Mouse (Mus musculus) midbrain, embryonic 16.5 days (tissue): ENCODE data around the gene Gm42878. TPM values are rescaled to one million over a fixed set of nuclear protein-coding genes. Genes with fewer than 3 reads are reported as not detected.

Experiments used
- ATAC-seq: fragments of 200-750 bp; cut with Nextera tagmentation; 2 replicates; pipeline ENCODE4 v1.8.0; 2017; ENCODE audit warnings: moderate TSS enrichment
- H3K27ac ChIP-seq: fragments of 300-500 bp; sonication (generic); 2 replicates; pipeline ENCODE4 v1.5.1; 2014; ENCODE audit warnings: mild to moderate bottlenecking, low read length, mixed read lengths
- H3K27me3 ChIP-seq: fragments of 300-500 bp; sonication (generic); 2 replicates; pipeline ENCODE4 v1.6.1; 2014; ENCODE audit warnings: low read depth, low read length, mixed read lengths; ENCODE audit not compliant: control insufficient read depth, insufficient read depth
- H3K36me3 ChIP-seq: fragments of 300-500 bp; sonication (generic); 2 replicates; pipeline ENCODE4 v1.6.1; 2014; ENCODE audit warnings: mild to moderate bottlenecking, low read length, moderate library complexity, mixed read lengths; ENCODE audit not compliant: control insufficient read depth, insufficient read depth
- H3K4me1 ChIP-seq: fragments of 300-500 bp; sonication (generic); 2 replicates; pipeline ENCODE4 v1.6.1; 2014; ENCODE audit warnings: mild to moderate bottlenecking, low read length, mixed read lengths; ENCODE audit not compliant: control insufficient read depth, insufficient read depth
- H3K4me2 ChIP-seq: fragments of 300-500 bp; sonication (generic); 2 replicates; pipeline ENCODE4 v1.6.1; 2014; ENCODE audit warnings: mild to moderate bottlenecking, low read length, mixed read lengths
- H3K4me3 ChIP-seq: fragments of 300-500 bp; sonication (generic); 2 replicates; pipeline ENCODE4 v1.5.1; 2014; ENCODE audit warnings: low read depth, mild to moderate bottlenecking, low read length, moderate library complexity, mixed read lengths
- H3K9ac ChIP-seq: fragments of 300-500 bp; sonication (generic); 2 replicates; pipeline ENCODE4 v1.6.1; 2014; ENCODE audit warnings: low read depth, low read length, mixed read lengths
- H3K9me3 ChIP-seq: fragments of 300-500 bp; sonication (generic); replicated peaks from 2 replicates; pipeline ENCODE4 v1.6.1; 2014; ENCODE audit warnings: mild to moderate bottlenecking, low read length, mixed read lengths; ENCODE audit not compliant: control insufficient read depth, poor library complexity, severe bottlenecking
- WGBS: fragments of 180-500 bp; shearing (Covaris S2); extraction: QIAGEN DNeasy Blood & Tissue Kit; methylation state at CpG from one replicate; pipeline ENCODE4 v1.1.7; 2014; 5-methylcytosine and 5-hydroxymethylcytosine counted together
- polyA plus RNA-seq: library from polyadenylated mRNA; unstranded; fragments of >200 nt; fragmentation: Nextera tagmentation; extraction: Ambion mirVana; gene quantifications from 2 replicates; pipeline ENCODE4 v1.2.1, GENCODE M21; 2015

Gene Gm42878
- polyA plus RNA-seq, 1 experiment from 2014 or later = not detected

GRCm38 (mm10) chr5:121541235-121541634, 4.0 kb downstream of the Gm42878 start:
- H3K4me1 ChIP-seq = peaks cover 27% of the 10 kb centered on the region
- H3K9ac ChIP-seq = no peak overlapping the region

DNA sequence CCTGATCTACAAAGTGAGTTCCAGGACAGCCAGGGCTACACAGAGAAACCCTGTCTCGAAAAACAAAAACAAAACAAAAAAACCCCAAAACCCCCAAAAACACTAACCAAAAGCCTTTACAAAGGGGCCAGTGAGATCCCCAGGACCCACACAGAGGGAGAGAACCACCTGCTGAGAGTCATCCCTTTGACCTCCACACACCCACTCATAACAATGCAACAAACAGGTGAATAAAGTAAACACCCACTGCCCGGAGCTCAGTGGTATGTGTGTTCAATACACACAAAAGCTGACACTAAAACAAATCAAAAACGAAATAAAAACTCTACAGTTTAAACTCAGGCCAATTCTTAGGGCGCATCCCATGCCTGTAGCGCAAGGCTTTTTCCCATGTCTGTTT, 5.2 kb downstream of the Gm42878 start:
- Histone ChIP-seq H3K27me3 (no peaks in the 10 kb centered on the region), H3K4me1 (peaks cover 26% of the 10 kb centered on the region), H3K27ac (no peak overlapping the region), H3K36me3 (peaks cover 9% of the 10 kb centered on the region), H3K4me3 (no peak overlapping the region), H3K4me2 (no peak overlapping the region), H3K9me3 (no peaks in the 10 kb centered on the region), H3K9ac (no peak overlapping the region)
- WGBS = 96% methylated on average over 5 of the region's 5 CpGs
- no peak for ATAC-seq

More at GRCm38 (mm10) chr5:121541235-121541634, 4.0 kb downstream of the Gm42878 start:
- H3K36me3 ChIP-seq = peaks cover 4% of the 10 kb centered on the region
- no peak overlapping the region for H3K27ac ChIP-seq
- no peak overlapping the region for H3K4me3 ChIP-seq
- H3K27me3 ChIP-seq = no peaks in the 10 kb centered on the region
- H3K4me2 ChIP-seq = no peak overlapping the region
- ATAC-seq = no peak
- no peaks in the 10 kb centered on the region for H3K9me3 ChIP-seq
- WGBS = 82% methylated on average over 7 of the region's 7 CpGs

- H3K27ac ChIP-seq = no peak overlapping the region
- no peak overlapping the region for H3K4me3 ChIP-seq
- 83% methylated on average over 2 of the region's 2 CpGs for WGBS
- H3K36me3 ChIP-seq = peaks cover 18% of the 10 kb centered on the region
- no peaks in the 10 kb centered on the region for H3K27me3 ChIP-seq
- H3K4me1 ChIP-seq = peaks cover 5% of the 10 kb centered on the region
- ATAC-seq = no peak
- no peak overlapping the region for H3K9ac ChIP-seq
- H3K4me2 ChIP-seq = no peak overlapping the region
- no peaks in the 10 kb centered on the region for H3K9me3 ChIP-seq
These were observed 7.7 kb downstream of the Gm42878 start for GRCm38 (mm10) chr5:121537588-121537987.

DNA sequence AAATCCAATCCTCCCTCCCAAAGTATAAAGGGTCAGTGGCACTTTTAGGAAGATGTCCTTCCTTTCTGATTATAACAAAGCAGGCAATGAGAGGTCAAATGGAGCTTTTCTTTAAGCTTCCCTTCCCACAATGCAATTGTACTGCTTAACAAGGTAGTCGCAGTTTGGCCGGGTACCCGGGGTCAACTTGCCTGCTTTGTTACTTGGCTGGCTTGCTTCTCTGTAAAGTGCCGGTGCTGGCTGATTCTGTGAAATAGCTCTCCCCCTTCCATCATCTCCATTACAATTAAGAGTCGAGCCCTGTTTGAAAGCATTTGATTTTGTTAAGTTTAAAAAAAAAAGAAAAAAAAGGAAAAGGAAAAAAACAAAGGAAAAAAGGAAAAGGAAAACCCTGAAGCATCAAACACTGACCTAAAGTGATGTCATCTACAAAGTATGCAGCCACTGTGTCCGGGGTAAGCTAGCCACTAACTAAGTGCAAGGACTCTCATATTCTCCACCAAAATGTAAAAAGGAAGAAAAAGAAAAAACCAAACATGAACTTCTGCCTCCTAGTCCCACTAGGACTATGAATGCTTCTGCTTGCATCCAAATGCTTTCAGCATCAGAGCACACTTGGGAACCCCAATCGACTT, 8.2 kb downstream of the Gm42878 start:
- peaks cover 22% of the 10 kb centered on the region for H3K36me3 ChIP-seq

GRCm38 (mm10) chr5:121535116-121535515, 10.2 kb downstream of the Gm42878 start:
- Histone ChIP-seq H3K4me3 (no peak overlapping the region), H3K4me2 (no peak overlapping the region), H3K27ac (no peak overlapping the region), H3K9ac (no peak overlapping the region), H3K9me3 (no peaks in the 10 kb centered on the region), H3K27me3 (no peaks in the 10 kb centered on the region), H3K4me1 (no peaks in the 10 kb centered on the region), H3K36me3 (peaks cover 33% of the 10 kb centered on the region)
- 94% methylated on average over 3 of the region's 3 CpGs for WGBS
- no peak for ATAC-seq

More for the DNA sequence above, 8.2 kb downstream of the Gm42878 start:
- Histone ChIP-seq H3K9ac (no peak overlapping the region), H3K27ac (no peak overlapping the region), H3K9me3 (no peaks in the 10 kb centered on the region), H3K4me3 (no peak overlapping the region), H3K27me3 (no peaks in the 10 kb centered on the region), H3K4me1 (0 out of 2 replicates have a peak, but pooled peaks cover 2% of the 10 kb centered on the region), H3K4me2 (no peak overlapping the region)
- 58% methylated on average over 7 of the region's 7 CpGs for WGBS
- no peak for ATAC-seq

DNA sequence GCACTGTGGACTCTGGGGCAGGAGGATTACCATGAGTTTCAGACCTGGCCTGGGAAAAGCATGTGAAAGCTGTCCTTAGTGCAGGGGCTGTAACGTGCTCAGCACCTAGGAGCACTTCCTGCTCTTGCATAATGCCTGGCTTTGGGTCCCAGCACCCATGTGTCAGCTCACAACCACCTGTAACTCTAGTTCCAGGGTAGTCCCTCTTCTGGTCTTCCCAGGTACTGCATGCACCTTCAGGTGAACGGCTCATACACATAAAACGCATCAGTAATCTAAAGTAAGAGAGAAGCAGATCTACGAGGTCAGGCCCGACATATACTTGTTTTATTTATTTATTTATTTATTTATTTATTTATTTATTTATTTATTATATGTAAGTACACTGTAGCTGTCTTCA, 10.8 kb downstream of the Gm42878 start:
- Histone ChIP-seq H3K27ac (no peak overlapping the region), H3K9ac (no peak overlapping the region), H3K9me3 (no peaks in the 10 kb centered on the region), H3K4me1 (no peaks in the 10 kb centered on the region), H3K27me3 (no peaks in the 10 kb centered on the region), H3K36me3 (peaks cover 37% of the 10 kb centered on the region), H3K4me3 (no peak overlapping the region), H3K4me2 (no peak overlapping the region)
- ATAC-seq = no peak
- 92% methylated on average over 5 of the region's 5 CpGs for WGBS

DNA sequence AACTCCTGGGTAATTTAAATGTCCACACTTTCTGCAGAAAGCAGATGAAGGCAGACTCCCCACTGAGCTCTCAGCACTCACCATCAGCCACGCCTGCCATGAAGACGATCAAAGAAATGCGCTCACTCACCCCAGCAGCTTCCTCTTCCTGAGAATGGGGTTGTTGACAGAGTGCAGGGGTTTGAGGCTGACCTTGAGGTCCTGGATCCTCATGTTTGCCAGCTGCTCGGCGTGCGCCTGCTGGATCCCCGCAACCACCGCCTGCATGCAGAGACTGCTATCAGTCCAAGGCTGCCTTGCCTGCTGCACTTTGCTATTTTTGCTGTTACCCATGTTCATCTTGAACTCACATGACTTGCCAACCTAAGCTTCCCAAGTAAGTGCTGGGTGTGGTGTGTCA, 18.3 kb downstream of the Gm42878 start:
- H3K4me1 ChIP-seq = no peaks in the 10 kb centered on the region
- H3K9ac ChIP-seq = no peak overlapping the region
- H3K4me3 ChIP-seq = no peak overlapping the region
- WGBS = 80% methylated on average over 8 of the region's 8 CpGs
- H3K27ac ChIP-seq = no peak overlapping the region
- H3K27me3 ChIP-seq = no peaks in the 10 kb centered on the region
- no peak overlapping the region for H3K4me2 ChIP-seq
- H3K36me3 ChIP-seq = peaks cover 56% of the 10 kb centered on the region
- no peaks in the 10 kb centered on the region for H3K9me3 ChIP-seq
- no peak for ATAC-seq

GRCm38 (mm10) chr5:121526526-121526925, 18.8 kb downstream of the Gm42878 start:
- Histone ChIP-seq H3K27me3 (no peaks in the 10 kb centered on the region), H3K27ac (no peak overlapping the region), H3K9me3 (no peaks in the 10 kb centered on the region), H3K4me2 (no peak overlapping the region), H3K9ac (no peak overlapping the region), H3K4me3 (no peak overlapping the region), H3K36me3 (peaks cover 56% of the 10 kb centered on the region), H3K4me1 (no peaks in the 10 kb centered on the region)
- 83% methylated on average over 7 of the region's 7 CpGs for WGBS
- no peak for ATAC-seq

DNA sequence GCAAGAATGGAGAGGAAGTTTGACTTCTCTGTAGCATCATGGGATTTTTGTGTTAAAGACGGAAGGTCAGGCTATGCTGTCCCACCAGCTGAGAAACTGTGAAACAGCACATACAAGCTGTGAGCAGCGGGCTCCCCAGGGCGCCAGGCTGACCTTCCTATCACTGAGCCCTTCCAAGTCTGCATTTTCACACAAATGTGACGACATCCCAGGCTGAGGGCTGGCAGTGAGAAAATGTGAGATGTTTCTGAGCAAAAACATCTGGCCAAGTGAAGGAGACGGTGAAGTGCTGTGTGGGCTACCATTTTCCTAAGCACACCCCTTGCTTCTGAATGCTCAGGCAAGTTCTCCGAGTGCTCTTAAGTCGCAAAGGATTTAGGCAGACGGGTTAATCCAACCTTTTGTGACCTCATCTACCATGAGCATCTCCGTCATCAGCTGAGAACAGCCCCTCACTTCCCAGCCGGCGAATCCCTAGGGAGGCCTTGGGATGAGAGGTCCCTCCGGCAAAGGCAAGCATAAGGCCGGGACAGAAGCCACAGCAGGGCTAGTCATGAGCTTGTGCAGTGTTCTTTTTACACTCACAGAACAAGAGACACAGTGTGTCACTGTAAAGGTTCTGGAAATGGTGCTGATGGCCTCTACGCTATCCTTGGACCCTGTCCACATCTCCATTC, 19.4 kb downstream of the Gm42878 start:
- no peak overlapping the region for H3K4me2 ChIP-seq
- no peaks in the 10 kb centered on the region for H3K4me1 ChIP-seq
- no peak overlapping the region for H3K4me3 ChIP-seq
- no peak overlapping the region for H3K27ac ChIP-seq
- H3K27me3 ChIP-seq = no peaks in the 10 kb centered on the region
- no peak for ATAC-seq
- 84% methylated on average over 14 of the region's 14 CpGs for WGBS
- H3K9me3 ChIP-seq = no peaks in the 10 kb centered on the region
- peaks cover 50% of the 10 kb centered on the region for H3K36me3 ChIP-seq
- H3K9ac ChIP-seq = no peak overlapping the region
